Mouse (Mus musculus): ENCODE results near the gene Mbl1.
A peak's percentile ranks its signal among the peaks of the same experiment; 100 is the strongest.

Gene Mbl1

DNA sequence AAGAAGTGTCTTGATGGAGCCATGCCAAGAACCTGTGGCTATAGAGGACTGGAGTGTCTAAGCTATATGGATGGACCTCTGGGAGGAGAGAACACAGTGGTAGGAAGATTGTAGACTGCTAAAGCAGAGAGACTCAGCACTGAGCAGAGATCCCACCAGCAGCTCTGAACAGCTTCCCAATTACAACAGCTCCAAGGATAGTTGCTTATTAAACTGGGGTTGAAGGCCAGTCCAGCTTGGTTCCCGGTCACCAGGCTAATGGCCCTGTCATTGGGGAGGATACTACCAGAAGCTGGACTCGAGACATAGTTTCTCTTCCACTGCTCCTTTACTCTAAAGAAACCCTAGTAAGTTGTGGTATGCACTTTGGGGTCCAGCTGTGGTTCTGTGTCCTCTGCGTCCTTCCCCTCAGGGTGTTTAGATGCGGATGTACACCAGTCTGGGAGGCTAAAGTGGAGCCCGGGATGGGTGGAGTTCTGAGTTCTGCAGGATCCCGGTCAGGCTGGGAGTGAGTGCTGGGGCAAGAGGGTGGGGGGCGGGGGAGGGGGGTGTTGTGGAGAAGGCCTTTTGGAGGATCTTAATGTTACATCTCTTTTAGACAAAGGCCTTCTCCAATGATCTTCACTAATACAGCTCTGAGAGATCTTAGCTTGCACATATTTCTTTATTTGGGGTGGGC is at the start of gene Mbl1:
Gene Mbl1, plus strand, starts transcription at position 239 of the 679 bp plus-strand sequence.
- DNase-seq, result no peak

DNA sequence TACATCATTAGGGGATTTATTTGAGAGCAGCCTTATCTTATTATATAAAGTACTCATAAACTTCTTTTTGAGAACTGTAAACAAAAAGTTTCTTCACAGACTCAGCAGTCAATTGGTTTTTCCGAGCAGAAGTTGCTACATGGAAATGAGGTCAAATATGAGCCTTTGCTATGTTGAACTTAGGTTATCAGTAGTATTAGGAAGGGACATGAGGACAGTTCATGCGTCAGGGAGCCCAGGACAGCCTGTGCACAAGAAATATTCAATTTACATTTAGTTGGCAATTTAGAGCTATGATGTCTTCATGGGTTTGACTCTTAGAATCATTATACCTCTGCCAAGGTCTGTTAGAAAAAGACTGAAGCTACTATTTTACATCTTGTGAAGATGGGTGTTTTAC is 49.0 kb upstream of the Mbl1 start:
- DNase-seq, result no peak

DNA sequence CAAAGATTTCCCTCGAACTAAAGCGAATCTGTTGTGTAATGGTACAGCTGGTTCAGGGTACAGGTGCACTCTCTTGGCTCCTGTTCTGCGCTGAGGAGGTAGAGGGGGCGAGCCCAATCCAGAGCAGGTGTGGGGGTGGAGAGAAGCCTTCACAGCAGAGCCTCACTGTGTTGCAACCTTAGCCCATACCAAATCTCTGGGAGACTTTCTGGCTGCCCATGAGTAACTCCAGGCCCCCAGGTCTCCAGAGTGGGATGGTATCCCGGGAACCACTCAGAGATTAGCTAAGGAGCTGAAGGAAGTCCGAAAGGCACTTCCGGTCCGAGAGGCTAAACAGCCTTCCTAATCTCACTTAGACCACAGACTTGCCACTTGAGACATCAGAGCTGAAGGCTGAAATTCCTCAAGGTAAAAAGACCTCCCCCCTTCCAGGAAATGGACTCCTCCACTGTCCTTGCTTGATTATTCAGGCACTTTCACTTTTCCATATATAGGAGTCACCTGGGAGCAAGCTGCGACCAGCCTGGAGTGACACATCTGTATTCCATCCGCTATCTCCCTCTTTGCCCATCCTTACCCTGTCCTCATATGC is 46.3 kb upstream of the Mbl1 start, which contains the start of gene Mat1a:
Gene Mat1a, plus strand, starts transcription at position 183 of the 592 bp plus-strand sequence.
- DNase-seq, result no peak

DNA sequence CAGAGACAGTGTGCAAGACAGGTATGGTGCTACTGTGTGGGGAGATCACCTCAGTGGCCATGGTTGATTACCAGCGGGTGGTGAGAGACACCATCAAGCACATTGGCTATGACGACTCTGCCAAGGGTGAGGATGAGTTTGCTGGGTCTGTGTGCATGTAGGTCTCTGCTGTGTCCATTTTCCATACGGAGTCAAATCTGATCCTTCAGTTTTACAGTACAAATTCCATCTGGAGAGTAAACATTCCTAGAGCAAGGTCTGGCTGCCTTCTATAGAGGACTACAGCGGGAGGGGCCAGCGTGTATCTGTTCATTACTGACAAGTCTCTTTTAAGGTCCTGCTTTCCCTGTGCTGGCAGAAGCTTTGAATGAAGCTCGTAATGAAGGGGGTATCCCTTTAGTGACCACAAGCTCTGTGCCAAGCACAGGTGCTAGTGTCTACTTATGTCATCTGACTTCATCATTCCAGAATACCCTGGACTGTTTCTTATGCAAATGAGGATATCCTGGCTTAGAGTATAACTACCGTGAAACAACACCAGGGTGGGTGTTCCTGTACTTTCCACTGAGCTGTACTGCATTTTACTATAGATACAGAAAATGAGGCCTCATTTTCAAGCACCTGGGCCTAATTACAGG is 40.1 kb upstream of the Mbl1 start:
- DNase-seq, result no peak

DNA sequence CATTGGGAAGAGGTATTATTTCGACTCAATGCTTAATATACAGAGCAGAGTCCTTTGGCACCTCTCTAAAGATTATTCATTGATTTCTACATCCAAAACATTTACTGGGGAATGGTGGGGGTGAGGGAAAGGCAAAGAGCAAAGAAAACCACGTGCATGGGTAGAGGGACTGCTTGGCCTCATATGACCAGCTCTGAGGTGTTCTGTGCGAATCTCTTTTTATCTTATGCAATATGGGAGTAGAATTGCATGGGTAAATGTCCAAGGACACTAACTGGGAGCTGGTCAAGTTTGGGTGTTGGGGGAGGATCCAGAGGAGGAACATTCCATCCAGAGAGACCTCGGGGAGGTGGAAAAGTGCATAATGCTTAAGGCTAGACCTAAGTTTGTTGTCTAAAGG is 38.3 kb upstream of the Mbl1 start:
- no peak for DNase-seq

DNA sequence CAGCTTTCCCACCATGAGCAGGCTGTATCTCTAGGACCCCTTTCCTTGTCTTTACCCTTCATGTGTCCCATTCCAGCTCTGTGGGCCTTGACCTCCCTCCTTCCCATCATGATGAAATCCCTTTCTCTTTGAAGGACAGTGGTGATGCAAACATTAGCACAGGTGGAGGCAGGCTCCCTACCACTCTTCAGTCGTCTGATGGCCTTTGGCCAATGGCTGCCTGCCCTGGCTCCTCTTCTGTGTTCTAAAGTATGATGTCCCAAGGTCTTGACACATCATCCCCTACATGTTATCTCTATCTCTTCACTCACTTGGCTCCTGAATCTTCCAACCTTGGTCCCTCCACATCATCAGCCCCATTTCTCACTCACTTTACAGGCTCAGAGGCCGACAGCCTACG is 35.0 kb upstream of the Mbl1 start:
- DNase-seq, result no peak

DNA sequence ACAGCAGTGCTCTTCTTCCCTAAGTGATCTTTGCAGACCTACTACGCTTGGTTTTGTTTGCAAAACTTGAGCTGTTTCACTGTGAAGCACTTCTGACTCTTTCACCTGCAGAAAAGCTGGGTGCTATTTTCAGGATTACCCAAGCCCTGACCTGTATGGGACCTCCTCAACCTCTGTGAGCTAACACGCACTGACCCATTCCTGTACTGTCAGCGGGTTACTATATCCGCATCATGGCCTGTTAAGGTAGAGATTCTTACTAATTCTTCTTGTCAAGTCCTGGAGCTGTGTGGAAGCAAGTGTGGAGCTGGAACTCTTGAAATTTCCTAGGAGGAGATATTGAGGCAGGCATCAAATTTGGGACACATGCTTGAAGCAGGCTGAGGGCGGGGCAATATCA is 26.6 kb upstream of the Mbl1 start:
- no peak for DNase-seq

DNA sequence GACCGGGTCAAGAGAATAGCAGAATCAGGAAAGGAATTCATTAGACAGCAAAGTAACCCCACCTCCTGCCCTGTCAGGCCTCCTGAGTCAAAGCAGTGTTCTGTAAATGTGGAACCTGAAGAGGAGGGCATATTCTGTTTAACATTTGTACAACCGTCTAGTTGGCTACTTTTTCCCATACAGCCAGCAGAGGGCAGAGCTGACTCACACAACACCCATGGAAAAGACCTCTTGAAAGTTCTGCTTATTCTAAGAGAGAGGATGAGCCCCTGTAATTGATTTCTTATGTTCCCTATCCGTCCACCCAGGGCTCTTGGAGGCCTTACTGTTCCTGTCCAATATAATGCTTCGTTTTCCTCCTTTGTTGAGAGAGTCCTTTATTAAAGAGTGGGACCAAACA is 23.3 kb upstream of the Mbl1 start:
- no peak for DNase-seq

DNA sequence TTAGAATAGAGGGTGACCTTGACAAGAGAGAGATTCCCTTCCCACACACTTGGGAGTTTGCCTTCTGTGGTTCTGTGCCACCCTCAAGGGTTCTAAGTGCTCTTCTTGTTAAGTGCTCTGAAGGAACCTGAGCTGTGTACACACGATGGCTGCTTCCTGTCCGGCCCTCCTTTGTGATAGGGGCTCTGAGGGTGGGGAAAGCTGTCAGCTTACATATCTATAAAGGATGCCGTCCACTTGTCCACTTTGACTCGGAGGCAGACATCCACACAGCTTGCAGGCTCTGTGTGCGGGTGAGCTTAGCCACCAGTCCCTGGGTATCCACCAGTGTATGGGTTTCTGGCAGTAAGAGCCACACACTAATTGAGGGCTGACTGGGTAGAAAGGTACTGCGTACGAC is 19.7 kb upstream of the Mbl1 start, which contains the start of gene Sftpa1:
Gene Sftpa1, plus strand, starts transcription at position 243 of the 400 bp plus-strand sequence.
- DNase-seq, result no peak

DNA sequence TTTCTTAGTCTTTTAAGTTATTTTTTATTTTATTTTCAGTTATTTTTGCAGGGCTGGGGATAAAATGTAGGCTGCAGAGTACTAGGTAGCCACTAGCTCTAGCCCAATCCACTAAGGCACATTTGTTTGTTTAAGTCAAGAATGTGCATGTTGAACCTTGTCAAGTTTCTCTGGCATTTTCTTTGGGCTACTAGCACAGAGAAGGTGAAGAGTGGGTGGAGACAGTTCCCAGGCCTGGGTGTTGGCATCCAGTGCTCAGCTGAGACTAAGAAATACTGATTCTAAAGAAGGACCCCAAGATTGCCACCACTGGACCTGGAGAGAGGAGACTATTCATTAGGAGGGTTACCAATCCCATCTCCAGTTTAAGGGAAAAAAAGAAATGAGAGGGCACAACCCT is 14.3 kb upstream of the Mbl1 start:
- DNase-seq, result no peak

DNA sequence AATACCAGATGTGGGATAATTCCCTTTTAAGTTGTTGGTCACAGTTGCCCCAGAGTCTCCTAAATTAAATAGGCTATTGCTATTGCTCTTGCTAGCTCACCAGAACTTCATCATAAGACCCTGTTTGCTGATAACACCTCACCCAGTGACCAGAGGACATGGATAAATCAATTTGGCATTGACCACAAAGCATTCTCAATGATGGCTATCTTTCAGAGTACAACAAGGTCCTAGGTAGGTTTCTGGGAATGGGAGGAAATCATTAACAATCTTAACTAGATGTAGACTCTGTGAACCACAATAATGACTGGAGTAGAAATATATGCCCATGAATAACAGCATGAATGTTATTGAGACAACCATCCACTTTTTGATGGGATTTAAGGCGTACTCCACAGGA is 10.6 kb upstream of the Mbl1 start:
- DNase-seq, result no peak

DNA sequence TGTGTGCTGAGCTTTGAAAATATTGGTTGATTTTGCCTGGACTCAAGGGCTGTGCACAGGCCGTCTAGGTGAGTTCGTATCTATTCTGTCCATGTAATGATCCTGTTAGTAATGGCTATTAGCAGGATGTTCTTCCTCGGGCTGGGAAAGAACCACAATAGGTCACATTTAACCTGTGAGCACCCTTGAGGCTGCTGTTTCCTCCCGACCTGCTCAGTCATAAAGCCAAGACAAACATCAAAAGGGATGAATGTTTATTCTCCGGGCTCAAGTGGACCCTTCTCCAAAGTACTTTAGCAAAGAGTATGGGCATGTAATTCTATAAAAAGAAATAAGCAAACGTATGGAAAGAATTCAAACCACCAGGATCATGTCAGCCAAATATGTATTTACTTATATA is 5.2 kb upstream of the Mbl1 start:
- no peak for DNase-seq

DNA sequence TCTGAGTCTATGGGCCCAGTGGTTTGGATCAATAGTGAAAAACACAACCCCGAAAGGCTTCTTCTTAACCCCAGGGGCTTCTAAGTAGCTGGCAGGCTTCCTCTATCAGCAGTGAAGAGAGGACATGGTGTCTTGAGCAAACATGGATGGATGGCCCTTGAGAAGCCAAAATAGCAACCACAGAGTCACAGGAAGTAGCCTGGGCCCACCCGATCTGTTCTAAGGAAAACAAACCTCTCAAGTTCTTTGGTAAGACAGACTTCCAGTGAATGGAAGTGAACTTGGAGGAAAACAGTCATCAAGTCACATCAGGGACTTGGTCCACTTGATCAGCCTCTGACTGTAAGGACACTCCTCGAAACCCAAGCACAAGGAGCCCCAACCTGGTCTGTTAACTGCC is 4.3 kb upstream of the Mbl1 start:
- no peak for DNase-seq

DNA sequence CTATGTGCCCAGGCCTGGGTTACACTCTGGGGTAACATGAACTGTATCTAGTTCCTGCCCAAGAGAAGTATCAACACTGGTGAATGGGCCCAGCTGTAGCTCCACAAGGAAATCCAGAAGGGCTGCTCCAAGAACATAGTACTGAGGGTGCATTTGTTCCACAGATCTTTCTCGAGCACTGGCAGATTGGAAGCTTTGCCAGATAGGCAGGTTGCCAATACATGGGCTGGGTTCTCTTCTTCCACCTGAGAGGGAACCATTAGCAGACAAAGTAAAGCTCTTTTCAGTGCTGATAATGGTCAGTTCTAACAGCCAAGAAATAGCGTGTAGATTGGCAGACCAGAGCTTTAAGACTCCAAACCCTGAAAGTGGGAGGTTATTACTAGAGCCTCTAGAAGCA is 3.9 kb upstream of the Mbl1 start:
- DNase-seq, result no peak

DNA sequence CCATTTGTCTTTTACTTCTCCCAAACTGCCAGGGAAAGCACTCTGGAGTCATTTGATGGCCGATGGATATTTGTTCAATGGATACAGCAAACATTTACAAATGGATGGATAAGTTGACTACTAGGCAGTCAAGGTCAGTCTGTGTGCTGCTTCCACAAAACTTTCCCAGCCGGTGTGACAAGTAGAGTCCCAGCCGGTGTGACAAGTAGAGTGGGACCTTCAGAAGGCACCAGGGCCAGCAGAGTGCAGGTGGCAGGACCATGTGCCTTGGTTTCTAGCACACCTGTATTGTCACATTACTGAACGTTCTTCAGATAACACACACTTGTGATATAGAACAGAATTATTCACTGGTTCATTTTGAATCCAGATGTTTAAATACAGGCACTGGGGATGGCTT is 8.8 kb downstream of the Mbl1 start:
- DNase-seq, result no peak

DNA sequence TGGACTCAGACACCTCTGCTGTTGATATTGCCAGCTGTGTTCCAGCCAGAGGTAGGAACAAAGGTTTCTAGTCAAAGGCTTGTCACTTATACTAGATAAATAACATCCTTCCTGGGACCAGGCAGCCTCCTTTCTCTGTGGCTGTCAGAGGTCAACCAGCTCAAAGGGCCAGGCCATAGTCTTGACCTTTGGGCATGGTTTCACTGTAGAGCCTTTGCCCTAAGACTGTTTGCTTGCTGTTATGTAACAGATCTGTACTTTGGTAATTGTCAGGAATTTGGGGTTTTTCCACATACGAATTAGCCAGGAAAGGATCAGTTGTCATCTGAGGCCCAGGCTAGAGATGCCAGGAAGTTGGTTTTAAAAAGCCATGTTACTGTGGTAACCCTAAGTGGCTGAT is 9.5 kb downstream of the Mbl1 start:
- peak in 1 of 2 experiments; percentile 3 for DNase-seq

DNA sequence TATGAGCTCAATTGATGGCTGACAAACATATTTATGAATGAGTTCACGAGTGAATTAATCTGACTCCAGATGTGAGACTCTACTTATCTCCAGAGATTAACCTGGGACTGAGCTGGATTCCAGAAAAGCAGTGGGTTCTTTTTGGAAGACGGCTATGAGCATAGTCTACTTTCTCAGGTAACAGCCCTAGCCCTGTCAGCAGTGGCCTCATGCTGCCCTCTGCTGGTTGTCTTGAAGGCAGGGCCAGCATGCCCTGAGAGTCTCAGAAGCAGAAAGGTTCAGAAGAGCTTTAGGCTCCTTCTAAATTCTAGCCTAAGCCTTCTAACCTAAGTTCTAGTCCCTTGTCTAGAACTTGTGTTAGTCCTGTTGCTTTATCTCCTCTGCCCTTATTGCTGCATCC is 11.4 kb downstream of the Mbl1 start:
- DNase-seq, result peak in 1 of 2 experiments; percentile 5

DNA sequence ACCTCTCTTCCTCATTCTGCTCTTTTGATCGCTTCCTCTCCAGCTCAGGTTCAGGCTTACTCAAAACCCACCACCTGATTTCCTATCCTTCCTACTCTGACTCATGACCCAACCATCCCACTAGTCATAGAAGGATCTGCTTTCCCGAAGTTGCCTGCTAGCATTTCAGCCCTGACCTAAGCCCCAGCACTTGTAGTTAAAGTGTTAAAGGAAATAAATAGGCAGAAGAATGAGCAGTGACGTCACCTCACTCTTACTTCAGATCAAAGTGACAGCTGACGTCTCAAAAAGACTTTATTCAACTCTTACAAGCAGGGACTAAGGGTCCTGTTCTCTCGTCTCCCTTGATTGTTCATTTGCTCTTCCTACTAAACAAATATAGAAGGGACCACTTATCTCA is 16.0 kb downstream of the Mbl1 start:
- DNase-seq, result no peak

DNA sequence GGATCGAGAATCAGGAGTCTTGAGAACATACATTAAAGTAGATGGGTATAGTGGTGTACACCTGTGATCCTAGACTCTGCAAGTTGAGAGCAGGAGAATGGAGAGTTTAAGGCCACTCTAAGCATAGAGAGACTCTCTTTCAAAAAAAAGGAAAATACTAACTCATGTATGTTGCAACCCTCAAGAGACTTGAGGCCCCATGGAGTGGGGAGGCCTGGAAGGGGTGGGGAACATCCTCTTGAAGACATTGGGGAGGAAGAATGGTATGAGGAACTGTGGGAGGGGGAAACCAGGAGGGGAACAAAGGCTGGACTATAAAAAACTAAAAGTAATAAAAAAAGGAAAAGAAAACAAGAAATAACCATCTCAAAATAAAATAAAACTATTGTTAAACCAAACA is 17.3 kb downstream of the Mbl1 start:
- DNase-seq, result no peak

DNA sequence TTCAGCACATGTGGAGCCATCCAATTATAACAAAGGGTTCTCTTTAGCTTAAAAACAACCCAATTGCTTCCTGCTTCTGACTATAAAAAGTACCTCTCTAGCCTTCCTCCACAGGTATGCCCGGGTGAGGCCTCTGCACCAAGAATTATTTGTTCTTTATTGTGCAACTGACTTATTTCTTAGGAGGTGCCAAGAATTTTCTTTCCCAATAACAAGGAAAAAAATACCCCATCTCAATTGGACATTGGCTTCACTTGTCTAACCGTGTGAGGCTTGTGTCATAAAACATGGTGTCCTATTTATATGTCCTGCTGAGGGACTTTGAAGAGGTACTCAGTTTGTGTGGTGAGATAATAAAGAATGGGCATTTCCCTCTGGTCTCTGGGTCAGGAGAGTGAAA is 19.3 kb downstream of the Mbl1 start:
- no peak for DNase-seq

DNA sequence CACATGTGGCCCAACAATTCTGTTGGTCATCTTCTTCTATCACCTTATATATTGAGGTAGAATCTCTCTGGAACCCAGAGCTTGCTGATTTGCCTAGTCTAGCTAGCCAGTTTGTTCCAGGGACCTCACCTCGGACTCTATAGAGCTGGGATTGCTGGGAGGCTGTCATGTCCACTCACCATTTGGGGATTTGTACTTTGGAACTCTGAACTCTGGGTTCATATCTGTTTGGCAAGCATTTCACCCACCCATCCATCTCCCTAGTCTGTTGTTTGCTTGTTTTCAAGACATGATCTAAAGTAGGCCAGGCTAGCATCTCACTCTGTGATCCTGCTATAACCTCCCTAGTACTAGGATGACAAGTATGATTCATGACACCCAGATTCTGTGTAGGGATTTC is 23.5 kb downstream of the Mbl1 start:
- DNase-seq, result no peak

DNA sequence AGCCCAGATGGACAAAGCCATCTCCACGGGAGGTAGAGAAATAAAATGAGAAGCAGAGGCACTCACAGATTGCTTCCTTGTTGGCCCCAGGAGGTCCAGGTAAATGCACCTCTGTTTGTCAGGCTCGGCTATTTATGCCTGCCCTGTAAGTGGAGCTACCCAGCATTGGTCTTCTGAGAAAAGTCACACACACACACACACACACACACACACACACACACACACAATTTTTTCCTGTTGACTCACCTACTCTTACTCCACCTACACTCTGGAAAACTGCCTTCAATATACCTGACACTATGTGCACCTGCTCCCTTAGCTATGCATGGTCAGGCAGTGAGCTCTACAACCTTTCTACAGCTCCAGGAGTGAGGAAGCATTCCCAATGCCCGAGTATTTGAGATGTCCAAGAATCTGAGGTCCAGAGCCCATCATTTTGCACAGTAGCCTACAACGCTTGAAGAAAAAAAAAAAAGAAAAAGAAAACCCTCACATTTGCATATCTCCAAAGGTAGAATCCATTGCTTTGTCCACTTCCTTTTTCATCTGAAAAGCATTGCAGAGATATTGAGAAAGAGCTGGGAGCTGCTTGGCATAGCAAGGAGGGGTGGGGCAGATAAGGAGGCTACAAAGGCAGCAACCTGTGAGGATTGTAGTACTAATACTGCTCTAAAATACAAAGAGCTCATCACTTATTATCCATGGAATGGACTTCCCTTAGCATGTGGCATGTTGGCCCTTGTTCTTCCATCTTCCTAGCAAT is 34.0 kb downstream of the Mbl1 start, which contains the start of gene Sftpd:
Gene Sftpd, minus strand, starts transcription at position 91 of the 763 bp plus-strand sequence.
- no peak for DNase-seq

DNA sequence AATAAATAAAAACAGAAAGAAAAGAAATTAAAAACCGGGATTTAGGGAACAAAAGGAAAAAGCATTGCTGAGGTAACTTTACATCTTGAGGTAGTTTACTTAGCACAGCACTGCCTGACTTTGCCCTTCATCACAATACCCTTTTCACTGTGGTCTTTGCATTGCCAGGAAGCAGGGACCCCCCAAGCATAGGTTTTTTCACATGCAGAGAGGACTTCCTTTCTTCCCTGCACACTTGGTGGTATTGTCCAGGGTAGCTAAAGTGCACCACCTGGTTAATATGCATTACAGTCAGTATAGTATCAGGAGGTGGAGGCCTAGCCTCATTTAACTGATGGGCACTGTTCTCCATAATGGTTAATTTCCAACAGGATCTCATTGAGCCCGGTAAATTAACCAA is 38.2 kb downstream of the Mbl1 start:
- DNase-seq, result no peak
